Mouse (Mus musculus) midbrain, embryonic 12.5 days (tissue): Measurements from ENCODE around the gene Crip2. TPM values are rescaled to one million over a fixed set of nuclear protein-coding genes. Genes with fewer than 3 reads are reported as not detected.

Source experiments
- ATAC-seq: fragments of 200-750 bp; cut with Nextera tagmentation; 2 replicates; pipeline ENCODE4 v1.8.0; 2017; ENCODE audit warnings: low read depth, moderate TSS enrichment, moderate library complexity; ENCODE audit not compliant: low FRiP score
- H3K27ac ChIP-seq: fragments of 300-500 bp; sonication (generic); replicated peaks from 2 replicates; pipeline ENCODE4 v1.5.1; 2016; ENCODE audit warnings: mild to moderate bottlenecking
- H3K27me3 ChIP-seq: fragments of 300-500 bp; sonication (generic); 2 replicates; pipeline ENCODE4 v1.6.1; 2016; ENCODE audit warnings: mild to moderate bottlenecking
- H3K36me3 ChIP-seq: fragments of 300-500 bp; sonication (generic); 2 replicates; pipeline ENCODE4 v1.6.1; 2016
- H3K4me1 ChIP-seq: fragments of 300-500 bp; sonication (generic); 2 replicates; pipeline ENCODE4 v1.6.1; 2016
- H3K4me2 ChIP-seq: fragments of 300-500 bp; sonication (generic); replicated peaks from 2 replicates; pipeline ENCODE4 v1.6.1; 2016; ENCODE audit warnings: mild to moderate bottlenecking, moderate library complexity
- H3K4me3 ChIP-seq: fragments of 300-500 bp; sonication (generic); 2 replicates; pipeline ENCODE4 v1.5.1; 2016; ENCODE audit warnings: mild to moderate bottlenecking
- H3K9ac ChIP-seq: fragments of 300-500 bp; sonication (generic); replicated peaks from 2 replicates; pipeline ENCODE4 v1.6.1; 2016; ENCODE audit warnings: mild to moderate bottlenecking, moderate library complexity
- H3K9me3 ChIP-seq: fragments of 300-500 bp; sonication (generic); 2 replicates; pipeline ENCODE4 v1.6.1; 2016; ENCODE audit warnings: mild to moderate bottlenecking
- WGBS: fragments of 180-500 bp; shearing (Covaris S2); methylation state at CpG from one replicate; pipeline ENCODE4 v1.1.7; 2016; 5-methylcytosine and 5-hydroxymethylcytosine counted together
- polyA plus RNA-seq: library from polyadenylated mRNA; unstranded; fragments of >200 nt; fragmentation: Nextera tagmentation; extraction: Ambion mirVana; gene quantifications from 2 replicates; pipeline ENCODE4 v1.2.1, GENCODE M21; 2016

Crip2 gene
- polyA plus RNA-seq, 1 experiment from 2014 or later, result 257 TPM

GRCm38 (mm10) chr12:113193423-113193822, 53.4 kb downstream of the Crip2 start:
- Histone ChIP-seq H3K4me1 (no peaks in the 10 kb centered on the region; the same call in 1 of the 2 replicates), H3K27me3 (peaks cover under 1% of the 10 kb centered on the region), H3K9me3 (0 out of 2 replicates have a peak, but pooled peaks cover 9% of the 10 kb centered on the region), H3K9ac (no peak overlapping the region), H3K4me3 (no peak overlapping the region), H3K4me2 (no peak overlapping the region), H3K27ac (no peak overlapping the region), H3K36me3 (peaks cover 27% of the 10 kb centered on the region)
- ATAC-seq, result no peak
- WGBS, result 74% methylated on average over 2 of the region's 2 CpGs

Other genes starting within 250 kb of the Crip2 start
- gene Jag2, start 210.5 kb upstream of the Crip2 start, polyA plus RNA-seq, result 5.8 and 7.5 TPM in 2 replicates
- gene Nudt14, start 198.1 kb upstream of the Crip2 start, polyA plus RNA-seq, result 52.9 and 56.6 TPM in 2 replicates
- gene Btbd6, start 163.8 kb upstream of the Crip2 start, polyA plus RNA-seq, result 26.8 and 28.6 TPM in 2 replicates
- gene Brf1, start 139.5 kb upstream of the Crip2 start, polyA plus RNA-seq, result 75.9 and 76.2 TPM in 2 replicates
- gene Pacs2, start 125.7 kb upstream of the Crip2 start, polyA plus RNA-seq, result 27.1 and 29.9 TPM in 2 replicates
- not detected in 2 replicates for gene Tex22, start 65.7 kb upstream of the Crip2 start, polyA plus RNA-seq
- 19.3 and 20.4 TPM in 2 replicates for gene Mta1, start 42.0 kb upstream of the Crip2 start, polyA plus RNA-seq
- 70.4 and 86.3 TPM in 2 replicates for gene Crip1, start 6.1 kb downstream of the Crip2 start, polyA plus RNA-seq
- gene Tedc1, start 16.2 kb downstream of the Crip2 start, polyA plus RNA-seq, result 43.5 and 44.3 TPM in 2 replicates
- gene Tmem121, start 45.7 kb downstream of the Crip2 start, polyA plus RNA-seq, result 25.1 and 25.3 TPM in 2 replicates